Mouse (Mus musculus): ENCODE data around the gene Osbp2. TPM values are rescaled to one million over a fixed set of nuclear protein-coding genes. Genes with fewer than 3 reads are reported as not detected.

Osbp2 gene
- total RNA-seq, 2 experiments from 2014 or later: 9.8 to 11.4 TPM

DNA sequence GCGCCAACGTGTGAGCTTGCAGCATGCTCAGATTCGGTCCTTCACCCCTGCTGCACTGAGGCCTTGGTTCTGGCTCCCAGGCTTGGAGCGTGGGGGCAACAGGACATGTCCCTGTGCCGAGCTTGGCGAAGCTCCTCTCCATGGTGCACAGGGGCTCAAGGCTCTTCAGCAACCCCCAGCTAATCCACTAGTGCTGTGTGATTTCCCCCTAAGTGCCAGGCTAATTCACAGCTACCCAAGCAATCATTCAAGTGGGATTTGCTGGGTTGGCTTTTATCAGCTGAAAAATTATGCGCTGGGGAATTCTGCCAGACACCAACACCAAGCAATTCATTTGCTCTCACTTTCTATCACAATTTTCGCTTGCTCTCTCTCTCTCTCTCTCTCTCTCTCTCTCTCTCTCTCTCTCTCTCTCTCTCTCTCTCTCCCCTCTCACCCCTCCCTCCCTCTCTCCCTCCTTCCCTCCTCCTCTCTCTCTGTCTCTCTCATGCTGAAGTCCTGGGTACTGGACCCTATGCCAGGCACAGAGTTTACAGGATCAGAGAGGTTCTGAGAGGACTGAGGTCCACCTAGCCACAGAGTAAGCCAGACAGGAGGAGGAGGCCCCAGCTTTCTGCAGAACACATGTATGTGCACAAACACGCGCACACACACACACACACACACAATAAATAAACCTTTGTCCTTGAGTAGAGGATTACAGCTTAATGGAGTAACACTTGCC lies 138.2 kb downstream of the Osbp2 start:
- no peak for DNase-seq (ENCODE audit: low spot score)
- intact Hi-C loops (cut with DNase I): no loop called here

DNA sequence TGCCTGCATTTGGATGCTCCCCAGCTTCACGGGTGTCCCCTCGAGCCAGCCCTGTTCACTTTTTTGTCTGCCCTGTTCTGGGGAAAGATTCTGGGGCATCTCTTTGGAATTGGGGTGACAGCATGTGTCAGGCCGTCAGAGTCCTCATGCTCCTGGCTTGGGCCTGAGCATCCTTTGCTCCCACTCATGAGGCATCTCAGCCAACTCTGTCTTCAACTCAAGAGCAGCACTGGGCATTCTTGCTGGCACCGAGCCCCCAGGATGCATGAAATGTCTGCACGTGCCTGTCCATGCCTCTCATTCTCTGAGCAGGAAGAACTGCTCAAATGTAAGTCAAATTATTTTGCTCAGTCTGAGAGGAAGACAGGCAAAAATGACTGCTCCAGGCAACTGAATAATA lies 139.0 kb downstream of the Osbp2 start:
- no peak for DNase-seq (ENCODE audit: low spot score)
- intact Hi-C loops (cut with DNase I): no loop called here

DNA sequence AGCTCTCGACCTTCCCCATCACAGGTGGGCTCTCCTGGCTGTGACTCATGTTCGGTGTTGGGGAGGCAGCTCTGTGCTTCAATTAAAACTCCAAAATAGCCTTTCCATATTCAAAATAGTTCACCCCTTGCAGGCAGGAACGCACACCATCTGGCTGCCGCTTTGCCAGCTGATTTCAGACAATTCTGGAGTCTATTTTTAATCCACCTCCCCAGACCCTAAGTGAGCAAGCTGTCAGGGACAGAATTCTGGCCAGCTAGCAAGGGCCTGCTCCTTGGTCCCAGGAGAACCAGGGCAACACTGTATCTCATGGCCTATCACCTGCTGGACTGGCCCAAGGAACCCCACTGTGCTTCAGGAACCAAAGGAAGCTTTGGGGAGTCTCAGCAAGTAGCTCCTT lies 139.8 kb downstream of the Osbp2 start:
- DNase-seq (ENCODE audit: low spot score): no peak
- intact Hi-C loops (cut with DNase I): no loop called here

DNA sequence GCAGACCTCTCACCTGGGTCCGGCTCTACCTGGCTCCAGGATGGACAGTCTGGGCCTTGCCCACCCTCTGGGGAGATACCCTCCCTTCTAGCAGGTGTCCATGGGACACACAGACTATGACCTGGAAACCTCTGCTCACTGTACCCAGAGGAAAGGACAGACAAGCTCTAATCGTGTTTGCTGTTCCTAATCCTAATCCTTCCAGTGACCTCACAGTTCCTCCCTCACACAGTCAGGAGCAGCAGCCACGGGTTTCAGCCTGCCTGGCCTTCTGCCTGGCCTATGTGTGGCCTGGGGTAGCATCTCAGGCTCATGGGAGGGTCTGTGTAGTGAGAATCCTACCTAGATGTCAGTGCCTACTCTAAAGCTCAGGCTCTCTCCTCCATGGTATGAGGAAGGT lies 140.8 kb downstream of the Osbp2 start:
- intact Hi-C loops (cut with DNase I): no loop called here
- no peak for DNase-seq (ENCODE audit: low spot score)

DNA sequence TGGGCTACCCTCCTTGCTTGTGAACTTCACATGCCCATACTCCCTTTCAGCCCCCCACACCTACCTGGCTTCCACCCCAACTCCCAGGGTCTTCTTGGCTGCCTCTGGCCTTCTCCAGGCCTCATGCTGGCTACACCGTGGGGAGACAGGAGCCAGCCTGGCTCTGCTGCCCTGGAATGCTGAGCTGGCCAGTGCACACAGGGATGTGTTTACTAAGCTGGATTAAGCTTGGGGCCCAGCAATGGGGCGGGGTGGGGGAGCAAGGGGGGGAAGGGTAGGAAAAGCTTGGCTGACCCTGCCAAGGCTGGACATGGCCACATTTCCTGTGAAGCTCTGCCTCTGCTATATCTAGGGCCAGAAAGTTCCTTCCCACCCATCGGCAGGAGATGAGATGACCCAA lies 141.7 kb downstream of the Osbp2 start:
- intact Hi-C loops (cut with DNase I): no loop called here

DNA sequence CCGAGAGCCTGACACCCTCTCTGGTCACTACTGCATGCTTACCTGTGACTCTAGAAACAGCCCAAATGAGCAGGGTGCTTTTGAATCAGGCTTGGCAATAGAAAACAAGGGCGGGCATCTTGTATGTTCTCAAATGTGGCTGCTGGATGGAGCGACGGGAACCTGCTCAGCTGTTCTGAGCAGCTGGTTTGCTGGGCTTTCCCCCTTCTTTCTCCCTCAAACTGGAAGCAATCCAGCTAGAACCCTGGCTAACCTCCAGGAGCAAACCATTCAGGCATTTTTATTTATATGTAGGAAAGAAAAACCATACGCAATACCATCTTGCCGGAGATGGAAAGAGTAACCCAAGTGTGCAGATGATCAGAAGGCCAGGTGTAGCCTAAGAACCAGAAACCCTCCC lies 147.0 kb downstream of the Osbp2 start:
- intact Hi-C loops (cut with DNase I): loop anchor here (5.0 kb wide), 1 partner anchor 166 kb away; no protein-coding TSS in a partner anchor
- DNase-seq (ENCODE audit: low spot score): no peak

More for the DNA sequence above, 141.7 kb downstream of the Osbp2 start:
- DNase-seq (ENCODE audit: low spot score): no peak

DNA sequence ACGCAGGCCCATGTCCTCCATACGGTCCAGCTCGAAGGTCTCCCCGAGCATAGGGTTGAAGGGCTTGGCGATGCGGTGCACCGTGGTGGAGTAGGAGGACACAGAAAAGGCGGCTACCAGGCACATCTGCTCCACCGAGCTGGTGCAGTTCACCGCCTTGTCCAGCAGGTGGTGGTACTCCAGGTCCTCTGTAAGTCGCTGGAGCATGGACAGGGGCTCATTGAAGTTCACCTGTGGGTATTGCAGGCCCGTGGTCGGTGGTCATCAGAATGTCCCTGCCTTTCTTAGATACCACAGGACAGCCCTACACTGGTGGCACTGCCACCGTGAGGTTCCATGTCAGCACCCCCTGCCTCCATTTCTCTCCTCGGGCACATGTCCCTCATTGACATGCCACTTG lies 149.2 kb downstream of the Osbp2 start:
- intact Hi-C loops (cut with DNase I): loop anchor here (1.0 kb wide), 1 partner anchor 72 kb away; no protein-coding TSS in a partner anchor
- DNase-seq (ENCODE audit: low spot score): no peak

DNA sequence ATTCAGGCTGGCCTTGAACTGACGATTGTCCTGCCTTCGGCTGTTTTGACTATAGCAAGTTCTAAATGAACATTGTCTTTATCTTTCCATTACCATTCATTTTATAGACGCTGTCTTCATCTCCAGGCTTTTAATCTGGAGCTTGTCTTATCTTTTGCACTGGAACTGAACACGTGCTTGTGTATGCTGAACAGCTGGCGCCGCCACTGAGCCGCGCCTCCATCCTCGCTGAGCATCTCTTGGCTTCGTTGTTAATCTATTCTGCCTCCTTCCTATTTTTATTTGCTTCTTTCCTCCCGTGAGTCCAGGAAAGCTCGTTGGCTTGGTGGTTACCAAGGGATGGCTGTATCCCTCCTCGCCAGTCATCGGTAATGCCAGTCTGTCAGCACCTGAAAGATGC lies 153.5 kb downstream of the Osbp2 start:
- DNase-seq (ENCODE audit: low spot score): no peak
- intact Hi-C loops (cut with DNase I): no loop called here

DNA sequence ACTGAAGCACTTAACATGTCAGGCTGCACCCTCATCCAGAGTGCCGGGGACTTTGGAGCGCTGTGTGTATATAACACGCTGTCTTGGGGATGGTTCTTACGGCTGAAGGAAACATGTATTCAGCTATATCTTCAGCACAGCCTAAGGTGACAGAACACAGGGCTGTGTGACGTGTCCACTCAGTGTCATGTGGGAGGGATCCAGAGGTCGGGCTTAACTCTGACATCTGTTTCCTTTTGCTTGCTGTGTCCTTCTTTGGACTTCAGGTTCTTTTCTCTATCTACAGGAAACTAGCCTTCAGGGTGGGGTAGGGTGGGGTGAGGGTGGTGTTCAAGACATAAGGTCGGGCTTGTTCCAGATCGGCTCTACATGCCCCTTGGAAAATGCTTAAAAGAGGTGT lies 156.6 kb downstream of the Osbp2 start:
- intact Hi-C loops (cut with DNase I): no loop called here
- no peak for DNase-seq (ENCODE audit: low spot score)

DNA sequence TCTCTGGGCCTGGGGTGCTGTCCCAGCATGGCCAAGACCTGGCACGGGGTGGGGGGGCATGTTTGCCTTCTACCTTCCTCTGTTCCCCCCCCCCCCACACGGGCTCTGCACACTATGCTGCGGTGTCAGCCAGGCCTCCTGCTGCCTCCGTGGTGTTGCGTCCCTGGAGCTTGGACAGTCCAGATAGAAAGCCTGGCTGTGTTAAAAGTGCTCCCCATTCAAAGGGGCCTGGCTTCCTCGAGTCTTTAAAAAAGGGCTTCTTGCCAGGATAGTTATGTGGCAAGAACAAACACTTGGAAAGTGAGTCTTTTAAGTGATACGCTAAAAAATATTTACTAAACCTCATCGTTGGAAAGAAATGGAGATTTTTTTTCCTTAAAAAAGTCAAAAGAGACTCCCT lies 159.3 kb downstream of the Osbp2 start:
- DNase-seq (ENCODE audit: low spot score): no peak
- intact Hi-C loops (cut with DNase I): no loop called here

DNA sequence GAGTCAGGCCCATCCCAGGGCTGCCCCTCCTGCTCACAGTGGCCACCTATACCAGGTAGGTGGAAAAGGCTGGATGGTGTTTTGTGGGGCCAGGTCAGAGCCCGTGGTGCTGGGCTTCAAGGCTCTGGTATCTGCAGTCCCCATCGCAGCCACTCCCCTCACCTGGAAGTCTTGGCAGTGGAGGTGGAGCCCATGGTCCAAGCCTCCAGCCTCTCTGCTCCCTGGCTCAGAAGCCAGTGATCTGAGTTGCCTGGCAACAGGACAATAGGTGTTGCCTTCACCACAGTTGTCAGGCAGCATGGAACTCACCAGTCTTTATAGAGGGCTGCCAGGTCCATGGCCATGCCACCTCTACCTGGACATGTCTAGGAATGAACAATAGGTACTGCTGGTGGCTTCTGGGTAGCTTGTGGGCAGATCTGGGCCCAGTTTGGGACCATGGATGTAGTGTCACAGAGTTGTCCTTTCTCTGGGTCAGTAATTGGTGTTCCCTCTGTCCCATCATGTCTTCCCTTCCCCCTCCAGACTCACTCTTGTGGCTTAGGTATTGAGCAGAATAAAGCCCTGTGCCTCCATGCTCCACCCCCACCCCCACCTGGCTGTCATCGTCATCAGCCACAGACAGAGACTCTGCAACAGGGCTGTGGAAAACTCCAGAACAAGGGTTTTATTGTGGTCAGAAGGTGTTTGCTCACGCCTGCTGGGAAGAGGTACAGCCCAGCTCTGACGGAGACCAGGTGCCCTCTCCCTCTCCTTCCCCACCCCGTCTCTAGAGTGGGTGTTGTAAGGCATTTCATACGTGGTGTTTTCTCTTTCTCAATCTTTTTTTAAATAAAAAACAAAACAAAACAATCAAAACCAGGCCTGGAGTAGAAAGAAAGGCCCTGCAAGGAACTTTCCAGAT lies 160.4 kb downstream of the Osbp2 start:
- intact Hi-C loops (cut with DNase I): no loop called here
- DNase-seq (ENCODE audit: low spot score): no peak

DNA sequence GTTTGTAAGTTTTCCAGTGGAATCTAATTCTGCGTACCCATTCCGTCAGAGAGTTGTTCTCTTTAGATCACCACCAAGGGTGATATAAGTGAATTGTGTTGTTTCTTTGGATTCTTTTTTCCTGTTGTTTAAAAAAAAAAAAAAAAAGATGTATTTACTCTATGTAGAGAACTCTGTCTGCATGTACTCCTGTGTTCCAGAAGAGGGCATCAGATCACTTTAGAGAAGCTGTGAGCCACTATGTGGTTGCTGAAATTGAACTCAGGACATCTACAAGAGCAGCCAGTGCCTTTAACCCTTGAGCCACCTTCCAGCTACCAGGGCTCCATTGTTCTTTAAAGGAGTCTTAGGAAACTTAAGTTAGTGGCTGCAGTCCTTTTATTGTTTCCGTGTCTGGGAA lies 166.3 kb downstream of the Osbp2 start:
- intact Hi-C loops (cut with DNase I): no loop called here
- no peak for DNase-seq (ENCODE audit: low spot score)

DNA sequence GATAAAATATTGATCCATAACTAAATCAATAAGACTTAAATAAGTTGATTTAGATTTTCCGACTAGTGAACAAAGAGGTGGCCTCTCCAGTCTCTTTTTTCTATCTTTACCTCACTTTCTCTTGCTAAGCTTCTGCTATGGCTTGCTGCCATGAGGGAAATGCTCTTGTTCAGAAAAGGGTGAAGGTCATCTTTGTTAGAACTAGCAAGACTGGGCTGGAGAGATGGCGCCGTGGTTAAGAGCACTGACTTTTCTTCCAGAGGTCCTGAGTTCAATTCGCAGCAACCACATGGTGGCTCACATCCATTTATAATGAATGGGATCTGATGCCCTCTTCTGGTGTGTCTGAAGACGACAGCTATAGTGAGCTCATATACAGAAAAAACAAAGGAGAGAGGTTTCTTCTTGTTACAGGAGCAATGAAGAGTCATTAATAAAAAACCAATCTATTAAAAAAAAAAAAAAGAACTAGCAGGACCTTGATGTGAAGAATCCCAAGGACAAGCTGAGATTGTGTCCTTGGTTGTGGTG lies 167.6 kb downstream of the Osbp2 start:
- intact Hi-C loops (cut with DNase I): no loop called here
- DNase-seq (ENCODE audit: low spot score): no peak

DNA sequence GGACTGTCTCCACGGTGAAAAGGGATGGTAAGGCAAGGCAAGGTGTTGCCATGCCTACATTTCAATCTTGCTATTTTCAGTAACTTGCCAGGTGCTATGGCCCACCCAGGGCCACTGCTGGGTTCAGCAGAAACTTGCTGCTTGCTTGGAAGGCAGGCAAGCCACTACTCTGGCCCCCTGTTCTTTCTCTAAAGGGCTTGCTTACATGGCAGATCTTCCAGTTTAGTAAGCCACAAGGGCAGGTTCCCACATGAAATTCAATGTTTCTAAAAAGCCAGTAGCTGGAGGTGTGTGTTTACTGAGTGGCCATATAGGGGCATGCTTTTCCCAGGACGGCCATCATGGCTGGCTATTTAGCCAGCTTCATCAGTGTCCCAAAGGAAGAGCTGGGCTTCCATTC lies 172.0 kb downstream of the Osbp2 start:
- DNase-seq (ENCODE audit: low spot score): no peak
- intact Hi-C loops (cut with DNase I): no loop called here

DNA sequence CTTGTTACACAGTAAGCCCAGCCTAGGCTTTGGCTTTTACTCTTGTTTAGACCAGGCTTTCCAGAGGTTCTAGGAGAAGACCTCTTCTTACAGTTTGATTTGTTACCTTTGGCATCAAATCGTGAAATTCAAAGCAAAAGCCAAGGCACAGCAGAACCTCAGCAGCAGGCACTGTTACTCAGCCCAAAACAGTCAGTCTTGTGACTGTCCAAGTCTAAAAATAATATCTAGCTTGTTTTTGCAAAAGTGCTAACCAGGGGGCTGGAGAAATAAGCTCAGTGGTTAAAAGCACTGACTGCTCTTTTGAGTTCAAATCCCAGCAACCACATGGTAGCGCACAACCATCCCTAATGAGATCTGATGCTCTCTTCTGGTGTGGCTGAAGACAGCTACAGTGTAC lies 176.8 kb downstream of the Osbp2 start:
- no peak for DNase-seq (ENCODE audit: low spot score)
- intact Hi-C loops (cut with DNase I): no loop called here

DNA sequence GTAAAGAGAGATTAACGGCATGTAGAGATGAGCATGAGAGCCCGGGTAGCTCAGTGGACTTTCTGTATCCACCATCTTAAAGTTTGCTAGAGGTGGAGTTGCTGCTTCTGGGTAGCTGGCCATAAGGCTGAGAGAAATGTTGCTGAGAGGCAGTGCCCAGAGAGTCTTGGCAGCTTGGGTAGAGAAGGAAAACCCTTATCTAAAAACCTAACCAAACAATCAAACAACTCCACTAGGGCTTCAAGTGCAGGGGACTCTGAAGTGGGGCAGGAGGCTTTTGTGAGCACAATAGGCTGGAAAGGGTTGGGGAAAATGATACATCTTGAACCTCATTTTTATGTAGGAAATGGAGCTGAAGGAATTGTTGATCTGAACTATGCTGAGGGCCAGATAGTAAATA lies 177.4 kb downstream of the Osbp2 start:
- no peak for DNase-seq (ENCODE audit: low spot score)
- intact Hi-C loops (cut with DNase I): no loop called here

DNA sequence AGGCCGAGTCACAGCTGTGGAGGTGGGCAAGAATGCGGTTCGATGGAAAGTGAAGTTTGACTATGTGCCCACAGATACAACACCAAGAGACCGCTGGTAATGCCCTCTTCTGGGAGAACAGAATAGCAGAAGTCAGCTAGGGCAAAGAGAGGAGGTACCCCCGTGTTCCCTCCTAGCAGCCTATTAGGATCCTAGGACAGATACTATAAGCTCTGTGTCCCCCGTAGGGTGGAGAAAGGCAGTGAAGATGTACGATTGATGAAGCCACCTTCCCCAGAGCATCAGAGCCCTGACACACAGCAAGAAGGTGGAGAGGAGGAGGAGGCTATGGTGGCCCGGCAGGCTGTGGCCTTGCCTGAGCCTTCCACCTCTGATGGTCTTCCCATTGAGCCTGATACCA lies 178.3 kb downstream of the Osbp2 start:
- DNase-seq (ENCODE audit: low spot score): no peak
- intact Hi-C loops (cut with DNase I): no loop called here

DNA sequence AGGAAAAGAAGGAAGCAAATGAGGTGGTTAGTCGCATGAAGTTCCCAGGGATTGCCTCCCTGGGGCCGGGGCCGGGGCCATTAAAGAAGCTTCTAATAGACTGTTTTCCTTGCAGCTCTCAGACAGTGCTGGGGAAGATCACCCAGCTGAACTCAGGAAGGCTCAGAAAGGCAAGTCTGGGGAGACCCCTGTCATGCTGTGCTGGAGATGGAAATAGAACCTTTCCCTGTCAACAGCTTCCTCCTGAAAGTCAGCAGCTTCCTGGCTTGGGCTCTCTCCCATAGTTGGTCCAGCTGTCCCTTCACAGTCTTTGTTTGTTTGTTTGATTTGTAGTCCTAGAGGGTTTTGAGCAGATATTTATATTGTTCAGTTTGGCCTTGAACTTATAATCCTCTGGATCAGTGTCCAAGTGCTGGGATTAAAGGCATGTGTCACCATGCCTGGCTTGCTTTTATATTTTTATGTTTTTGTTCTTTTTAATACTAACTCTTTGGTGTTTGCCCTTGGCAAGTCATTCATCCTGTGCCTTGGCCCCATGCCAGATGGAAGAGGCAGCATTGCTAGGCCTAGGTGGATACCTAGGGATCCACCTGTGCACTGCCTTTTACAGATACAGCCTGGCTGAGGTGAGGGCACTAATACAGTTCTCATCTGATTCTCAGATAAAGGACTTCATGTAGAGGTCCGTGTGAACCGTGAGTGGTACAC lies 178.8 kb downstream of the Osbp2 start:
- intact Hi-C loops (cut with DNase I): no loop called here
- no peak for DNase-seq (ENCODE audit: low spot score)

DNA sequence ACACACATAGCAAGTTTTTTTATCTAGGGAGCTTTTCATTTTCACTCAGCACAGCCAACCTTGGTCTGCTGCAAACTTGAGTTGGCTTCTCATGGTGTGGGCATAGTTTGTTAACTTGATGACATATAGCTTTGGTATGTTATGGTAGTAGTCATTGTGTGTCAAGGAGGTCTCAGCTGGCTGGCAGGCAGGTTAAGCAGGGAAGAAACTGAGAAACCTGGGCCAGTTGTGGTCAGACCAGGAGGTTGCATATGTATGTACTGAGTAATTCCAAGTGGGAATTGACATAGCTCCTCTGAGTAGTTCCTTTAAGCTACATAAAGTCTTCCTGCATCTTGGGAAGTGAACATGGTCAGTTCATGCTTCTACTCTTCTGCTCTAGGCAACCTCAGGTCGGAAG lies 179.5 kb downstream of the Osbp2 start:
- intact Hi-C loops (cut with DNase I): no loop called here
- no peak for DNase-seq (ENCODE audit: low spot score)

DNA sequence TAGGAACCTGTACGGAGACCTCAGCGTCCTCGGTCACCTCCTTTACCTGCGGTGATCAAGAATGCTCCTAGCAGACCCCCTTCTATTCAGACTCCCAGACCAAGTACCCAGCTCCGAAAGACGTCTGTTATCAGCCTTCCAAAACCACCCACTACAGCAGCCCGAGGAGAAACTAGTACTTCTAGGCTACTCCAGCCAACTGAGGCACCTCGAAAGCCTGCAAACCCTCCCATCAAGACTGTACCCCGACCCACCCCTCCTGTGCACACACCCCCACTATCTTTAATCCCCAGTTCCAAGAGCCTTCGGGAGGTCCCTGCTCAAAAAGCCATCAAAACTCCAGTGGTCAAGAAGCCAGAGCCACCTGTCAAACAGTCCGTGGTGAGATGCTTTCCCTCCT lies 180.0 kb downstream of the Osbp2 start:
- DNase-seq (ENCODE audit: low spot score): no peak
- intact Hi-C loops (cut with DNase I): no loop called here

DNA sequence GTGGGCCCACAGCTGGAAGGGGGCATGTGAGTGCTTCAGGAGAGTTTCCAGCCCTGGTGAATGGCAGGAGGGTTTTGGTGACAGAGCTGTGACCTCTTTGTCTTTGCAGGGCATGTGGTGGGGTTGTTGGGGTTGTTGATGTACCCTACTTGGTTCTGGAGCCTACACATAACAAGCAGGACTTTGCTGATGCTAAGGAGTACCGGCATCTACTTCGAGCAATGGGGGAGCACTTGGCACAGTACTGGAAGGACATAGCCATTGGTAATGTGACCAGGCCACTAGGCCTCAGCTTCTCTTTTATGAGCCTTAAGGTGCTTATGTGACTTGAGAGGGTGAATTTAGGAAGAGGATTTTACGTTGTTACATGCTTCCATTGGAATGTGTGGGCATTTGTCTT lies 183.9 kb downstream of the Osbp2 start:
- intact Hi-C loops (cut with DNase I): no loop called here
- no peak for DNase-seq (ENCODE audit: low spot score)

Measured in heart, postnatal 25 days (tissue).